In the genomic region with DNA sequence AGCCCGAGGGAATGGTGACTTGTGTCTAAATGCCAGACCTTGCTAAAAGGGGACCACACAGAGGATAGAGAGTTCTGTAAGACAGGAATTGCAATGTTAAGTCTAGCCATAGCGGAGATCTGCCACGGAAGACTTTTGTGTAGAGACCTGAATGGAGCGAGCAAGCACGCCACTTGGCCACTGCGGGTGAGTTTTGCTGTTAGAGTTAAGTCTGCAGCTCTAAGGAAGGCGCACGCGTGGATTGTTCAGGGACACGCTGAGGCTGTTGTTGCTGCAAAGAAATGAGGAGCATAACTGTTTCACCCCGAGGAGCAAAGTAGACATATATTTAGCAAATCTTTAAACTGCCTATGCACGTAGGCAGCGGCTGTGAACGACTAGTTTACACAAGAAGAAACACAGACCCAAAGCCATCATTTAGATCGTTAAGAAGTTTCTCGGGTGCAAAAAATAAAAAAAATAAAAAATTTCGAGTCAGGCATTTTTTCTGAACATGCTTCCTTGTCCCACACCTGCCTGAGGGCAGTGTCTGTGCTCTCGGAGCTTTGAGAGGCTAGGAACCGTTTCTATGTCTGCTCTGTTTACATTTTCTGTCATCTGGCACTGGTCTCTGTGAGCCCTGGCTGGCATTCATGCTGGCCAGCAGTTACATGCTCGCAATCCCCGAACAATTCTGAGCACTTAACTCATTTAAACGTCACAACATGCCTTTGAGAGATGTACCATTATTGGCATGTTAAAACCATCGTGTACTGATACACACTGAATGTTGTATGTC, we compare ENCODE assay signal across 10 mouse cellular contexts. TPM values are rescaled to one million over a fixed set of nuclear protein-coding genes. Genes with fewer than 3 reads are reported as not detected.
DNase-seq lines count a peak whose midpoint lies in the region; ATAC-seq and TF ChIP-seq lines count a peak whose summit lies in the region.
"Had no signal": no experiment of that assay in that cellular context is flagged by ENCODE, and none has a peak within 500 bp of the region (broad histone marks: within the 10 kb centered on the region; RNA-seq: fewer than 3 reads in every experiment).

No protein-coding gene starts in this region.

- no peaks in the 10 kb centered on the region for H3K27me3 ChIP-seq in embryonic facial prominence, embryonic 11.5 days (ENCODE audit: control insufficient read depth, insufficient read depth, low read length)
- H3K27me3 ChIP-seq in intestine, embryonic 15.5 days (replicated peaks), result no peaks in the 10 kb centered on the region
- H3K27me3 ChIP-seq in lung, embryonic 16.5 days (ENCODE audit: control insufficient read depth, insufficient read depth, low read depth, low read length), result no peaks in the 10 kb centered on the region
- H3K27me3 ChIP-seq in heart, embryonic 11.5 days (ENCODE audit: control insufficient read depth, insufficient read depth, low read length), result no peaks in the 10 kb centered on the region
- H3K27me3 ChIP-seq: midbrain, embryonic 13.5 days had no signal

- no peak overlapping the region for H3K27ac ChIP-seq in left cerebral cortex, adult 2 months
- H3K27ac ChIP-seq in embryonic facial prominence, embryonic 11.5 days (replicated peaks; ENCODE audit: low read depth, low read length), result no peak overlapping the region
- H3K27ac ChIP-seq in intestine, embryonic 15.5 days, result no peak overlapping the region
- H3K27ac ChIP-seq in lung, embryonic 16.5 days (ENCODE audit: low read length), result no peak overlapping the region
- H3K27ac ChIP-seq in heart, embryonic 11.5 days (ENCODE audit: low read depth, low read length), result no peak overlapping the region
- H3K27ac ChIP-seq: forebrain, embryonic 10.5 days; midbrain, embryonic 13.5 days had no signal

- TF ChIP-seq CTCF in left cerebral cortex, adult 2 months (IDR thresholded peaks at IDR 0.05), result no peak

- intact Hi-C loops in left cerebral cortex, adult 2 months (cut with DNase I), result no loop called here

- WGBS in embryonic facial prominence, embryonic 11.5 days, result 64% methylated on average over 23 of the region's 23 CpGs
- 36% methylated on average over 23 of the region's 23 CpGs for WGBS in intestine, embryonic 15.5 days
- WGBS in lung, embryonic 16.5 days, result 45% methylated on average over 23 of the region's 23 CpGs
- WGBS in heart, embryonic 11.5 days (ENCODE audit: insufficient replicate concordance), result 71% methylated on average over 23 of the region's 23 CpGs

- H3K4me2 ChIP-seq in embryonic facial prominence, embryonic 11.5 days (ENCODE audit: low read depth, low read length), result no peak overlapping the region
- H3K4me2 ChIP-seq in intestine, embryonic 15.5 days (replicated peaks), result peak overlapping the region; percentile 35
- peak overlapping the region; percentile 37 for H3K4me2 ChIP-seq in lung, embryonic 16.5 days (ENCODE audit: low read depth, low read length)
- H3K4me2 ChIP-seq in heart, embryonic 11.5 days, result no peak overlapping the region
- H3K4me2 ChIP-seq: midbrain, embryonic 13.5 days had no signal

- no peaks in the 10 kb centered on the region for H3K9me3 ChIP-seq in embryonic facial prominence, embryonic 11.5 days (replicated peaks; ENCODE audit: control insufficient read depth, low read length)
- H3K9me3 ChIP-seq in intestine, embryonic 15.5 days, result no peaks in the 10 kb centered on the region
- no peaks in the 10 kb centered on the region for H3K9me3 ChIP-seq in lung, embryonic 16.5 days (ENCODE audit: control insufficient read depth, low read length)
- H3K9me3 ChIP-seq in heart, embryonic 11.5 days (replicated peaks; ENCODE audit: control insufficient read depth, low read length), result no peaks in the 10 kb centered on the region
- H3K9me3 ChIP-seq: forebrain, embryonic 10.5 days; midbrain, embryonic 13.5 days had no signal

- peak overlapping the region; percentile 36 for H3K4me3 ChIP-seq in left cerebral cortex, adult 2 months
- no peak overlapping the region for H3K4me3 ChIP-seq in embryonic facial prominence, embryonic 11.5 days (ENCODE audit: low read depth, low read length)
- H3K4me3 ChIP-seq in intestine, embryonic 15.5 days (replicated peaks), result no peak overlapping the region
- peak overlapping the region; percentile 14 for H3K4me3 ChIP-seq in lung, embryonic 16.5 days (ENCODE audit: low read length)
- H3K4me3 ChIP-seq in heart, embryonic 11.5 days (ENCODE audit: low read depth, low read length), result no peak overlapping the region
- H3K4me3 ChIP-seq: forebrain, embryonic 10.5 days; midbrain, embryonic 13.5 days had no signal

- no peaks in the 10 kb centered on the region for H3K36me3 ChIP-seq in embryonic facial prominence, embryonic 11.5 days (replicated peaks; ENCODE audit: control insufficient read depth, insufficient read depth, low read depth, low read length)
- H3K36me3 ChIP-seq in intestine, embryonic 15.5 days, result no peaks in the 10 kb centered on the region
- no peaks in the 10 kb centered on the region for H3K36me3 ChIP-seq in lung, embryonic 16.5 days (ENCODE audit: control insufficient read depth, insufficient read depth, low read length)
- no peaks in the 10 kb centered on the region for H3K36me3 ChIP-seq in heart, embryonic 11.5 days (ENCODE audit: control insufficient read depth, insufficient read depth, low read length)
- H3K36me3 ChIP-seq: forebrain, embryonic 10.5 days; midbrain, embryonic 13.5 days had no signal

- ATAC-seq in embryonic facial prominence, embryonic 11.5 days (replicated peaks; ENCODE audit: insufficient number of reproducible peaks, low FRiP score, low TSS enrichment, low read depth), result no peak
- ATAC-seq in intestine, embryonic 15.5 days, result no peak
- ATAC-seq in lung, embryonic 16.5 days (ENCODE audit: low read depth), result 0 out of 2 replicates have a peak, but pooled peaks have one; percentile 51
- no peak for ATAC-seq in heart, embryonic 11.5 days (replicated peaks; ENCODE audit: insufficient number of reproducible peaks, low FRiP score, low TSS enrichment)
- ATAC-seq: midbrain, embryonic 13.5 days had no signal

- H3K9ac ChIP-seq in embryonic facial prominence, embryonic 11.5 days (replicated peaks; ENCODE audit: low read length), result no peak overlapping the region
- H3K9ac ChIP-seq in intestine, embryonic 15.5 days, result no peak overlapping the region
- H3K9ac ChIP-seq in lung, embryonic 16.5 days (ENCODE audit: low read length), result no peak overlapping the region
- no peak overlapping the region for H3K9ac ChIP-seq in heart, embryonic 11.5 days (ENCODE audit: low read depth, low read length)
- H3K9ac ChIP-seq: midbrain, embryonic 13.5 days had no signal

- DNase-seq in left cerebral cortex, adult 2 months (ENCODE audit: extremely low spot score in 1 of 2, low spot score in 2 of 2), result peak in 1 of 2 experiments; percentile 18
- DNase-seq in left cerebral cortex, adult 9 months (ENCODE audit: low spot score in 2 of 2), result no peak
- DNase-seq in embryonic facial prominence, embryonic 11.5 days (ENCODE audit: low spot score), result peak; percentile 43
- no peak for DNase-seq in embryo, embryonic 9.5 days (ENCODE audit: extremely low spot score)
- DNase-seq: heart, postnatal 36 days had no signal

- no peaks in the 10 kb centered on the region for H3K4me1 ChIP-seq in embryonic facial prominence, embryonic 11.5 days (ENCODE audit: control insufficient read depth, insufficient read depth, low read length)
- H3K4me1 ChIP-seq in intestine, embryonic 15.5 days (replicated peaks), result no peaks in the 10 kb centered on the region
- no peaks in the 10 kb centered on the region; the same call in 1 of the 2 replicates for H3K4me1 ChIP-seq in lung, embryonic 16.5 days (replicated peaks; ENCODE audit: control insufficient read depth, insufficient read depth, low read length)
- no peaks in the 10 kb centered on the region for H3K4me1 ChIP-seq in heart, embryonic 11.5 days (ENCODE audit: control insufficient read depth, insufficient read depth, low read length)
- H3K4me1 ChIP-seq: forebrain, embryonic 10.5 days; midbrain, embryonic 13.5 days had no signal

RNA-seq across cellular contexts. Expression of a gene that starts 40.8 kb away (rescaled TPM):
- 100 to 1,000 TPM; 179 to 181 TPM for total RNA-seq in left cerebral cortex, adult 2 months (2021)
- 80.3 and 81.9 TPM in 2 replicates for polyA plus RNA-seq in embryonic facial prominence, embryonic 11.5 days (2014; fragmentation: Nextera tagmentation; extraction: Ambion mirVana)
- 45.6 and 48.4 TPM in 2 replicates for polyA plus RNA-seq in intestine, embryonic 15.5 days (2015; fragmentation: Nextera tagmentation; extraction: Ambion mirVana)
- polyA plus RNA-seq in lung, embryonic 16.5 days (2015; fragmentation: Nextera tagmentation; extraction: Ambion mirVana), result 44.5 and 47.3 TPM in 2 replicates
- 41.2 and 57.5 TPM in 2 replicates for polyA plus RNA-seq in heart, embryonic 11.5 days (2014; fragmentation: Nextera tagmentation; extraction: Ambion mirVana)

Comparison
In these comparisons a context has a peak if more than half of its experiments do, and no peak if none do; other contexts are left out.
1. H3K4me3 ChIP-seq: peak in left cerebral cortex, adult 2 months (single experiment) and lung, embryonic 16.5 days (single experiment); none in embryonic facial prominence, embryonic 11.5 days (single experiment), intestine, embryonic 15.5 days (single experiment) and heart, embryonic 11.5 days (single experiment).
2. H3K4me2 ChIP-seq: peak in intestine, embryonic 15.5 days (single experiment) and lung, embryonic 16.5 days (single experiment); none in embryonic facial prominence, embryonic 11.5 days (single experiment) and heart, embryonic 11.5 days (single experiment).